ENCODE assay signal across 10 mouse cellular contexts in the genomic region with DNA sequence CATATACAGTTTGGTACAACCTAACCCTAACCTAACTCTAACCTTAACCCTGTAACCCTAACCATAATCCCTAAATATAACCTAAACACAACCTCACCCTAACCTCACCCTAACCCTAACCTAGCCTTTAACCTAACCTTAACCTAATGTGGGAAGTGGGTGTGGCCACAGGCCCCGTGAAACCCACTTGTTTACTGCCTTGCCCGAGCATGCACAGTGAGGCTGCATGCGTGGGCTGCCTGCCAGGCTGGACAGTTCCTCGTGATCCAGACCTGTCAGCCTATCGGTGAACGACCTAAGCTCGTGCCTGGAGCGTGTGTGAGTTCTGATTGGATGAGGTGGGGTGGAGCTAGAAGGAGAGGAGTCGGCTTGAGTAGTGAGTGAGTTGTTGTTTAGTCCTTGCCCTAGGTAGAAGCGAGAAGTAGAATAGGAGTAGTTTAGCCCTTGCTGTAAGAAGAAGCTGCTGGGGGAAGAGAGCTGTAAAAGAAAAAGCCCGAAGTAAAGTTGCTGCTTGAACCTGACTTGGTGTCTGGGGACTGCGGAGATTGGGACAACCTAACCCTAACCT. TPM values are rescaled to one million over a fixed set of nuclear protein-coding genes. Genes with fewer than 3 reads are reported as not detected.
DNase-seq lines count a peak whose midpoint lies in the region; TF ChIP-seq lines count a peak whose summit lies in the region.
"Not testable (repeated sequence)": the region's sequence is repeated elsewhere in the genome, so short reads cannot be mapped to it uniquely, and the experiment has no call there.
"Had no signal": no experiment of that assay in that cellular context is flagged by ENCODE, and none has a peak within 500 bp of the region (broad histone marks: within the 10 kb centered on the region; RNA-seq: fewer than 3 reads in every experiment).

No protein-coding gene starts in this region.

- peak overlapping the region; percentile 54; the same call in 1 of the 2 replicates for H3K9ac ChIP-seq in ES-Bruce4 (ENCODE audit: low read depth, poor library complexity, severe bottlenecking)
- H3K9ac ChIP-seq in ES-E14 (ENCODE audit: insufficient read depth, low read depth, low read length, poor library complexity, severe bottlenecking) = not testable (repeated sequence)

- H3K4me1 ChIP-seq in ES-Bruce4 (ENCODE audit: control insufficient read depth, insufficient read depth, low read length); ES-E14 (ENCODE audit: control insufficient read depth in 2 of 2, insufficient read depth in 2 of 2, low read length in 2 of 2, poor library complexity in 1 of 2): not testable (repeated sequence)

- in situ Hi-C loops in ES-E14 (cut with MboI; ENCODE audit: low sequenced_read_pairs in 2 of 2, unreplicated experiment in 2 of 2) = not testable (repeated sequence)

- TF ChIP-seq CTCF in ES-Bruce4 (IDR thresholded peaks at IDR 0.05; ENCODE audit: low read depth, low read length) = not testable (repeated sequence)

- not testable (repeated sequence) for H3K36me3 ChIP-seq in ES-Bruce4 (ENCODE audit: control insufficient read depth, insufficient read depth, low read length, poor library complexity, severe bottlenecking); ES-E14 (ENCODE audit: control insufficient read depth, insufficient read depth, low read length, poor library complexity, severe bottlenecking)

- peak overlapping the region; percentile 100 for H3K27ac ChIP-seq in ES-Bruce4 (ENCODE audit: insufficient read depth, low read length)
- H3K27ac ChIP-seq in ES-E14 (ENCODE audit: insufficient read depth, low read depth, low read length, poor library complexity, severe bottlenecking) = peak overlapping the region; percentile 23; the same call in 1 of the 2 replicates

- H3K27me3 ChIP-seq in ES-Bruce4 (ENCODE audit: control insufficient read depth, insufficient read depth, low read length, poor library complexity, severe bottlenecking) = not testable (repeated sequence)

- TF ChIP-seq POLR2A in ES-Bruce4 (IDR thresholded peaks at IDR 0.05; ENCODE audit: insufficient read depth, low read length) = peak; percentile 24

- DNase-seq in ES-E14 (ENCODE audit: low read depth, low spot score) = peak; percentile 21
- peak; percentile 24 for DNase-seq in WW6 (ENCODE audit: low read depth, low spot score)
- peak; percentile 0 for DNase-seq in cerebellum, adult 11 months
- DNase-seq in heart, postnatal 4 days = peak; percentile 9

- not testable (repeated sequence) for H3K4me3 ChIP-seq in ES-Bruce4 (ENCODE audit: low read depth, low read length)
- peak overlapping the region in 1 of 2 experiments; percentile 2; a peak in 1 of 4 replicates for H3K4me3 ChIP-seq in ES-E14 (ENCODE audit: insufficient read depth in 1 of 2, low read depth in 1 of 2, low read length in 2 of 2, poor library complexity in 1 of 2, severe bottlenecking in 1 of 2)

- peak; percentile 93; the same call in 1 of the 2 replicates for TF ChIP-seq EP300 in ES-Bruce4 (IDR thresholded peaks at IDR 0.05; ENCODE audit: insufficient read depth, low read depth, low read length)

- H3K9me3 ChIP-seq in ES-Bruce4 (replicated peaks; ENCODE audit: control insufficient read depth, insufficient read depth, low read length, poor library complexity, severe bottlenecking); ES-E14 (ENCODE audit: control insufficient read depth, insufficient read depth, low read depth, low read length): not testable (repeated sequence)

TF ChIP-seq in ES-E14, 5 proteins besides CTCF, POLR2A, EP300 and RAD21:
- 0 out of 2 replicates have a peak, but pooled peaks have one; percentile 55 for TF ChIP-seq CHD2 (IDR thresholded peaks at IDR 0.05; ENCODE audit: low read depth, low read length)

RNA-seq across cellular contexts. Expression of gene Zdbf2, which starts 50.6 kb away (rescaled TPM):
- 35.7 and 38.2 TPM in 2 replicates for polyA plus RNA-seq in ES-Bruce4 (2011; ENCODE audit: insufficient read depth, insufficient read length, low read depth, missing spikeins)
- total RNA-seq in ES-E14 (2012; rRNA removed) = 25.6 and 43.2 TPM in 2 replicates
- total RNA-seq in heart, postnatal 4 days (2021) = 1 to 10 TPM; 4.6 to 5.7 TPM
- total RNA-seq: CH12.LX; common myeloid progenitor, adult 5-6 weeks; MEL had no signal
- polyA plus RNA-seq: activated CD4-positive, CD25-positive, alpha-beta regulatory T cell, adult 4 months; CD4-positive, CD25-positive, alpha-beta regulatory T cell, adult 4 months had no signal
